Mouse (Mus musculus): ENCODE data around the gene Chkb. TPM values are rescaled to one million over a fixed set of nuclear protein-coding genes. Genes with fewer than 3 reads are reported as not detected.

Chkb gene
- polyA plus RNA-seq, 1 experiment, result not detected

DNA sequence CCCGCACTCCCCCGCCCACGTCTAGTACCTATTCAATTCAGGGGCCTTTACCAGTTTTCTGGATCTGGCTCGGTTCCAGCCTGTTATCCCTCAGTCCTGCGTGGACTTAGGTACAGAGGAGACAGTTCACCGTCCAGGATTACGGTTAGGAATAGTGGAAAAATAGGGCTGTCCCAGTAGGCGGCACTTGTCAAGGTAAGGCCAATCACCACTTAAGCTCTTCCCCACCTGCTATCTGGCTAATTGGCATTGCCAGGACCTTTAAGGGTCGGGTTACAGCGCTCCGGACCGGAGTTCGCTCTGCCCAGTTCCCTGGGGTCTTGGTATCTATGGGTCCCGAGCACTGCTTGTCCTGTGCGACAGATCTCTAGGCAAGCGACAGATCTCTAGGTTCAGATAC is 52.8 kb downstream of the Chkb start, which contains the start of gene Tymp:
Gene Tymp, minus strand, starts transcription at position 83 of the 400 bp plus-strand sequence.
- TF ChIP-seq CTCF (IDR thresholded peaks at IDR 0.05; ENCODE audit: insufficient read depth, low read depth, low read length), result no peak
- TF ChIP-seq POLR2A (IDR thresholded peaks at IDR 0.05; ENCODE audit: insufficient read depth, low read depth, low read length), result no peak
- Histone ChIP-seq H3K27ac (ENCODE audit: insufficient read depth, low read depth, low read length) (no peak within 1 kb of the TSS), H3K4me1 (ENCODE audit: control insufficient read depth, insufficient read depth, low read length) (peaks cover 34% of the 10 kb centered on the region), H3K4me3 (ENCODE audit: insufficient read depth, low read depth, low read length) (no peak within 1 kb of the TSS)
- WGBS, result 30% methylated on average over 16 of the region's 16 CpGs

Other genes with a start within 250 kb of the Chkb start
- gene Plxnb2, start 249.1 kb downstream of the Chkb start, polyA plus RNA-seq (2012; ENCODE audit: insufficient read depth, insufficient read length, low replicate concordance, missing spikeins), result 46.6 TPM in 1 of 2 replicates, not detected in the other
- gene Dennd6b, start 233.4 kb downstream of the Chkb start, polyA plus RNA-seq (2012; ENCODE audit: insufficient read depth, insufficient read length, low replicate concordance, missing spikeins), result not detected in 2 replicates
- gene Ppp6r2, start 218.4 kb downstream of the Chkb start, polyA plus RNA-seq (2012; ENCODE audit: insufficient read depth, insufficient read length, low replicate concordance, missing spikeins), result not detected in 2 replicates
- 913 TPM in 1 of 2 replicates, not detected in the other for gene Sbf1, start 114.6 kb downstream of the Chkb start, polyA plus RNA-seq (2012; ENCODE audit: insufficient read depth, insufficient read length, low replicate concordance, missing spikeins)
- not detected in 2 replicates for gene Adm2, start 107.2 kb downstream of the Chkb start, polyA plus RNA-seq (2012; ENCODE audit: insufficient read depth, insufficient read length, low replicate concordance, missing spikeins)
- not detected in 2 replicates for gene Miox, start 95.5 kb downstream of the Chkb start, polyA plus RNA-seq (2012; ENCODE audit: insufficient read depth, insufficient read length, low replicate concordance, missing spikeins)
- not detected in 2 replicates for gene Lmf2, start 74.2 kb downstream of the Chkb start, polyA plus RNA-seq (2012; ENCODE audit: insufficient read depth, insufficient read length, low replicate concordance, missing spikeins)
- not detected in 2 replicates for gene Ncaph2, start 74.2 kb downstream of the Chkb start, polyA plus RNA-seq (2012; ENCODE audit: insufficient read depth, insufficient read length, low replicate concordance, missing spikeins)
- not detected in 2 replicates for gene Sco2, start 56.1 kb downstream of the Chkb start, polyA plus RNA-seq (2012; ENCODE audit: insufficient read depth, insufficient read length, low replicate concordance, missing spikeins)
- not detected in 2 replicates for gene Tymp, start 52.9 kb downstream of the Chkb start, polyA plus RNA-seq (2012; ENCODE audit: insufficient read depth, insufficient read length, low replicate concordance, missing spikeins)
- not detected in 2 replicates for gene Odf3b, start 50.6 kb downstream of the Chkb start, polyA plus RNA-seq (2012; ENCODE audit: insufficient read depth, insufficient read length, low replicate concordance, missing spikeins)
- not detected in 2 replicates for gene Klhdc7b, start 45.0 kb downstream of the Chkb start, polyA plus RNA-seq (2012; ENCODE audit: insufficient read depth, insufficient read length, low replicate concordance, missing spikeins)
- gene Syce3, start 19.4 kb downstream of the Chkb start, polyA plus RNA-seq (2012; ENCODE audit: insufficient read depth, insufficient read length, low replicate concordance, missing spikeins), result not detected in 2 replicates
- not detected in 2 replicates for gene Cpt1b, start 4.0 kb downstream of the Chkb start, polyA plus RNA-seq (2012; ENCODE audit: insufficient read depth, insufficient read length, low replicate concordance, missing spikeins)
- gene C730034F03Rik, start 319 bp downstream of the Chkb start, polyA plus RNA-seq (2012; ENCODE audit: insufficient read depth, insufficient read length, low replicate concordance, missing spikeins), result not detected in 2 replicates
- not detected in 2 replicates for gene Gm44502, start 212 bp downstream of the Chkb start, polyA plus RNA-seq (2012; ENCODE audit: insufficient read depth, insufficient read length, low replicate concordance, missing spikeins)
- not detected in 2 replicates for gene Mapk8ip2, start 24.0 kb upstream of the Chkb start, polyA plus RNA-seq (2012; ENCODE audit: insufficient read depth, insufficient read length, low replicate concordance, missing spikeins)
- not detected in 2 replicates for gene Arsa, start 47.5 kb upstream of the Chkb start, polyA plus RNA-seq (2012; ENCODE audit: insufficient read depth, insufficient read length, low replicate concordance, missing spikeins)
- gene Shank3, start 69.7 kb upstream of the Chkb start, polyA plus RNA-seq (2012; ENCODE audit: insufficient read depth, insufficient read length, low replicate concordance, missing spikeins), result not detected in 2 replicates
- gene Acr, start 138.4 kb upstream of the Chkb start, polyA plus RNA-seq (2012; ENCODE audit: insufficient read depth, insufficient read length, low replicate concordance, missing spikeins), result not detected in 2 replicates
- not detected in 2 replicates for gene Rabl2, start 162.0 kb upstream of the Chkb start, polyA plus RNA-seq (2012; ENCODE audit: insufficient read depth, insufficient read length, low replicate concordance, missing spikeins)

All from olfactory bulb, adult 2 months (tissue).